Mouse (Mus musculus) inflammation-experienced regulatory T-cells, adult 16 weeks (primary cell): ENCODE measurements around the gene Nubp1. TPM values are rescaled to one million over a fixed set of nuclear protein-coding genes. Genes with fewer than 3 reads are reported as not detected.

Experiments
- polyA plus RNA-seq: library from polyadenylated mRNA; unstranded; fragments of 100-300 nt; shearing (Covaris generic); gene quantifications from one replicate; pipeline ENCODE4 v1.2.1, GENCODE M21; 2017

Gene Nubp1
- 70.4 TPM for polyA plus RNA-seq

GRCm38 (mm10) chr16:10411764-10412746 is at the start of gene Nubp1:
TSS of gene Nubp1 (plus strand) at chr16:10411948.

GRCm38 (mm10) chr16:10394699-10395540 is 16.8 kb upstream of the Nubp1 start, which contains the start of gene Tekt5:
TSS of gene Tekt5 (minus strand) at chr16:10395490.

GRCm38 (mm10) chr16:10447264-10447594 is 35.5 kb downstream of the Nubp1 start, which contains the start of gene Tvp23a:
TSS of gene Tvp23a (minus strand) at chr16:10447362.

Other genes starting within 250 kb of the Nubp1 start
- gene Rpl39l, start 241.7 kb upstream of the Nubp1 start, polyA plus RNA-seq, result 0.77 TPM
- gene Atf7ip2, start 219.2 kb upstream of the Nubp1 start, polyA plus RNA-seq, result not detected
- not detected for gene Emp2, start 98.0 kb upstream of the Nubp1 start, polyA plus RNA-seq
- gene Tekt5, start 16.5 kb upstream of the Nubp1 start, polyA plus RNA-seq, result not detected
- 3.0 TPM for gene Tvp23a, start 35.4 kb downstream of the Nubp1 start, polyA plus RNA-seq
- 1.4 TPM for gene Ciita, start 68.1 kb downstream of the Nubp1 start, polyA plus RNA-seq
- 4.0 TPM for gene Dexi, start 131.1 kb downstream of the Nubp1 start, polyA plus RNA-seq
- gene Clec16a, start 133.4 kb downstream of the Nubp1 start, polyA plus RNA-seq, result 24.9 TPM